Comparison of ENCODE assay signal across 11 mouse cellular contexts in the genomic region with DNA sequence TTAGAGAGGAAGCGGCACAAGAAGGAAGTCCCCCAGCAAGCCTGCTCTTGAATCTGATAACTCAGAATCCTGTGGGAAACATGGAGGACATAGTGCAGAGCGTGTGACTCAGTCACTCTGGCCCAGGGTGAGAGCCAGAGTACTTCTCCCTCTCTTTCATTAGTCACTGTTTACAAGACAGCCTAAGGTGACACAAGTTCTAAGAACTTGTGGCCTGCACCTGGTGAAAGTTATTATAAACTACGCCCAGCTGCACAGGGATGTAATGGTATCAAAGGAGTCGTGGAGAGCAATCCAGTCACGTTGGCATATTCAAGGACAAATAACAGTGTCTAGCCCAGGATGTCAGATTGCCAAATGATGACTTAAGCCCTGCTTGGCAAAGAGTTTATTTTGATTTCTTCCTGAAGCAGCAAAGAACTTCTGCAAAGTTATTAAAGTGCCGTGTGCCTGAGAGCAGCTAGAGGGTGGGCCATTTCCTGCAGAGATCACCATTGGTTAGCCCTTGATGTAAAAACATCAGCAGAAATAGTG. TPM values are rescaled to one million over a fixed set of nuclear protein-coding genes. Genes with fewer than 3 reads are reported as not detected.
DNase-seq lines count a peak whose midpoint lies in the region; ATAC-seq and TF ChIP-seq lines count a peak whose summit lies in the region.
"Had no signal": no experiment of that assay in that cellular context is flagged by ENCODE, and none has a peak within 500 bp of the region (broad histone marks: within the 10 kb centered on the region; RNA-seq: fewer than 3 reads in every experiment).

No protein-coding gene starts in this region.

- WGBS in heart, embryonic 14.5 days, result 38% methylated on average over 6 of the region's 6 CpGs

- intact Hi-C loops in gastrocnemius, adult 2 months (cut with DNase I), result no loop called here
- intact Hi-C loops in gastrocnemius, postnatal 14 days (cut with DNase I; ENCODE audit: low total_unique reads), result no loop called here

- no peaks in the 10 kb centered on the region for H3K9me3 ChIP-seq in heart, embryonic 14.5 days (ENCODE audit: control insufficient read depth, low read length)
- H3K9me3 ChIP-seq: neural tube, embryonic 13.5 days had no signal

- no peaks in the 10 kb centered on the region for H3K36me3 ChIP-seq in heart, embryonic 14.5 days (ENCODE audit: control insufficient read depth, insufficient read depth, low read length)
- H3K36me3 ChIP-seq: neural tube, embryonic 13.5 days had no signal

- 0 out of 2 replicates have a peak overlapping the region, but pooled peaks have one; percentile 11 for H3K9ac ChIP-seq in heart, embryonic 14.5 days (ENCODE audit: low read length)
- H3K9ac ChIP-seq: neural tube, embryonic 13.5 days had no signal

- DNase-seq in gastrocnemius, adult 2 months, result peak; percentile 23
- no peak for DNase-seq in gastrocnemius, postnatal 14 days
- DNase-seq in Muller cell, postnatal 12 days (ENCODE audit: inconsistent ontology term), result peak; percentile 43
- peak; percentile 56 for DNase-seq in lung, postnatal 14 days
- no peak for DNase-seq in right cerebral cortex, postnatal 14 days
- DNase-seq in cerebellum, postnatal 14 days, result no peak
- DNase-seq in gastrocnemius, postnatal 10 days, result no peak
- DNase-seq: cerebellum, adult 9-10 months had no signal

- peak overlapping the region; percentile 71 for H3K27ac ChIP-seq in gastrocnemius, adult 2 months
- H3K27ac ChIP-seq in heart, embryonic 14.5 days (replicated peaks in 1 of 2; ENCODE audit: control insufficient read depth in 1 of 2, insufficient read depth in 1 of 2, low read depth in 2 of 2, low read length in 2 of 2), result peak overlapping the region; percentile 10 to 61; a peak in 3 of 4 replicates
- H3K27ac ChIP-seq: kidney, postnatal 0 days; neural tube, embryonic 13.5 days had no signal

- H3K4me2 ChIP-seq in heart, embryonic 14.5 days (ENCODE audit: low read length), result no peak overlapping the region
- H3K4me2 ChIP-seq: neural tube, embryonic 13.5 days had no signal

- peaks cover 7 to 8% of the 10 kb centered on the region in 2 experiments for H3K4me1 ChIP-seq in heart, embryonic 14.5 days (ENCODE audit: control insufficient read depth in 2 of 2, insufficient read depth in 2 of 2, low read length in 2 of 2)
- H3K4me1 ChIP-seq: neural tube, embryonic 13.5 days had no signal

- no peak for ATAC-seq in heart, embryonic 14.5 days (ENCODE audit: insufficient number of reproducible peaks, insufficient read depth, low FRiP score, low read depth)

- TF ChIP-seq CTCF in gastrocnemius, adult 2 months (IDR thresholded peaks at IDR 0.05), result peak; percentile 24; the same call in 1 of the 2 replicates

- no peaks in the 10 kb centered on the region for H3K27me3 ChIP-seq in heart, embryonic 14.5 days (ENCODE audit: control insufficient read depth, insufficient read depth, low read length)
- H3K27me3 ChIP-seq: neural tube, embryonic 13.5 days had no signal

- no peak overlapping the region for H3K4me3 ChIP-seq in gastrocnemius, adult 2 months
- H3K4me3 ChIP-seq in heart, embryonic 14.5 days (ENCODE audit: control insufficient read depth in 1 of 2, insufficient read depth in 1 of 2, low read depth in 1 of 2, low read length in 2 of 2), result no peak overlapping the region
- H3K4me3 ChIP-seq: neural tube, embryonic 13.5 days had no signal

RNA-seq across cellular contexts. Expression of a gene that starts 32.6 kb away (rescaled TPM):
- 10 to 100 TPM; 12.6 to 15.1 TPM for total RNA-seq in gastrocnemius, adult 2 months (2021)
- total RNA-seq in gastrocnemius, postnatal 14 days (2021), result 10 to 100 TPM; 26.1 to 28.7 TPM
- polyA plus RNA-seq in heart, embryonic 14.5 days (2014; fragmentation: Nextera tagmentation; extraction: Ambion mirVana), result 39.9 and 45.1 TPM in 2 replicates
- 10 to 100 TPM; 34.9 to 36.9 TPM for total RNA-seq in gastrocnemius, postnatal 10 days (2021)

RNA-seq across cellular contexts. Expression of a gene that starts 46.5 kb away (rescaled TPM):
- total RNA-seq in gastrocnemius, adult 2 months (2021), result 1 to 10 TPM; 6.2 to 7.9 TPM
- 10 to 100 TPM in 1 of 2 experiments, 1 to 10 TPM in 1; 9.0 to 10.1 TPM for total RNA-seq in gastrocnemius, postnatal 14 days (2021)
- 58.5 and 59.2 TPM in 2 replicates for polyA plus RNA-seq in heart, embryonic 14.5 days (2014; fragmentation: Nextera tagmentation; extraction: Ambion mirVana)
- total RNA-seq in gastrocnemius, postnatal 10 days (2021), result 10 to 100 TPM; 13.4 to 17.0 TPM

Comparison
In these comparisons a context has a peak if more than half of its experiments do, and no peak if none do; other contexts are left out.
1. DNase-seq: peak in gastrocnemius, adult 2 months (single experiment), Muller cell, postnatal 12 days (single experiment) and lung, postnatal 14 days (single experiment); none in gastrocnemius, postnatal 14 days (single experiment), right cerebral cortex, postnatal 14 days (single experiment), cerebellum, postnatal 14 days (0 of 2) and gastrocnemius, postnatal 10 days (single experiment).